Mouse (Mus musculus): ENCODE measurements around the gene Apoc2. TPM values are rescaled to one million over a fixed set of nuclear protein-coding genes. Genes with fewer than 3 reads are reported as not detected.

Apoc2 gene
- polyA plus RNA-seq, 1 experiment from 2014 or later = not detected

DNA sequence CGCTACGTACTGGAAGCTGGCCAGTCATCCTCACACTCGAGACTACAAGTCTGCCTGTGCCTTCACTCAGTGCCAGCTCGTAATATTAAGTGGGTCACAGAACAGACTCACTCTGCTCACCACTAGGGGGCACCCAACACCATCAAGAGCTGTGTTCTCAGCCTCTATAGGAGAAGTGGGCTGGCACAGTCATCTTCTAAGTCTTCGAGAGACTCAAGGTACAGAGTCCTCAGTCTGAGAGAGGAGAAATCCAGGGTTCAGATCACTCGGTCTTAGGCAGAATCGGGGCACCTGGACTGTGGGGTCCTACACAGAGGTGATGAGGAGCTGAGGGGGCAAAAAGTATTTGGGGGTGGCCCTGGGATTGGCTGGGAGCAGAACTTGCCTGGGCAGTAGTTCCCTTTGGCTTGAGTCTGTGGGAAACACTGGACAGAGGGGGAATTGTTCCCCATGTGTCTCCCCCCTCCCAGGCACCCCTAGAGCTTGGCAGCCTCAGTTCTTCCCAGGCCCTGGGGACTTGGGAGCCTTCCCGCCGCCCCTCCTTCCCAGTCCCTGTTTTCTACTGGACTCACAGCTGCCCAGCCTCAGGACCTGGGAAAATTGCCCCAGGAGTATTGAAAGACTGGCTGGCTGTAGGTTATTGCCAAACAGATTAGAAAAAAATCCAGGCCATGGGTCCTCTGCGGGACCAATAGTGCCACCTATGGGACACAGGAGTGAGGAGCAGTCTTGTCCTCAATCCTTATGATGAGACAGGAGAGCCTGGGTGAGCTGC is 8.6 kb downstream of the Apoc2 start:
- Histone ChIP-seq H3K4me3 (replicated peaks) (no peak overlapping the region), H3K4me2 (0 out of 2 replicates have a peak overlapping the region, but pooled peaks have one; percentile 6), H3K27ac (no peak overlapping the region), H3K9me3 (no peaks in the 10 kb centered on the region), H3K27me3 (0 out of 2 replicates have a peak, but pooled peaks cover 5% of the 10 kb centered on the region), H3K4me1 (peaks cover 11% of the 10 kb centered on the region), H3K36me3 (replicated peaks) (no peaks in the 10 kb centered on the region), H3K9ac (no peak overlapping the region)
- 11% methylated on average over 10 of the region's 10 CpGs for WGBS
- peak; percentile 65; the same call in 1 of the 2 replicates for ATAC-seq (ENCODE audit: low FRiP score)

DNA sequence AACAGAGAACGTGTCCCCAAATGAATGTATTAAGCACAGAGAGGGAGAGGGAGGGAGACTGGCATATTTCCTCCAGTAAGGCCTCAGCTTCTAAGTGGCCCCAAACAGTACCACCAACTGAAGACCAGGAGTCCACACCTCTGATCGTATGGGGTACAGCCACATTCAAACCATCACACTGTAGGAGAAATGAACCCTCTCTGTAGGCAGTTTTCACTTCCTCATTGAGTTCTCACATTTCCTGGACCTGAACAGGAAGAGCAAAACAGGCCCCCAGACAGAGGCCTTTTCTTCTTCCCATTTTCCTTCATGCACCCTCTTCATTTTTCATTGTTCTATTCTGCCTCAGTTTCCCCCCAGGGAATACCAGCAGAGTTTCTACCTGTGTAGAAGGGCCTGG is 10.3 kb downstream of the Apoc2 start:
- H3K36me3 ChIP-seq (replicated peaks) = peaks cover 4% of the 10 kb centered on the region; the same call in 1 of the 2 replicates
- 86% methylated on average over 2 of the region's 2 CpGs for whole genome bisulfite sequencing
- H3K4me3 ChIP-seq (replicated peaks) = no peak overlapping the region
- ATAC-seq (ENCODE audit: low FRiP score) = no peak
- no peaks in the 10 kb centered on the region for H3K9me3 ChIP-seq
- H3K4me2 ChIP-seq = no peak overlapping the region
- H3K27me3 ChIP-seq = 0 out of 2 replicates have a peak, but pooled peaks cover 5% of the 10 kb centered on the region
- H3K4me1 ChIP-seq = peaks cover 27% of the 10 kb centered on the region
- H3K27ac ChIP-seq = no peak overlapping the region
- no peak overlapping the region for H3K9ac ChIP-seq

DNA sequence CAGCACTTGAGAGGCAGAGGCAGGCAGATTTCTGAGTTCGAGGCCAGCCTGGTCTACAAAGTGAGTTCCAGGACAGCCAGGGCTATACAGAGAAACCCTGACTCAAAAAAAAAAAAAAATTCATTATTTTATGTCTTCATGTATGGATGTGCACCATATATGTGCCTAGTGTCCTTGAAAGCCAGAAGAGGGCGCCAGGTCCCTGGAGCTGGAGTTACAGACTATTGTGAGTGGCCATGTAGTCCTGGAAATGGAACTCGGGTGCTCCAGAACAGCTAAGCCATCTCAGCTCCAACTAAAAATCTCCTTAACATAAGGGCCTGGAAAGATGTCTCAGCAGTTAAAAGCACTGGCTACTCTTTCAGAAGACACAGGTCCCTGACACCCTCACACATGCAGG is 11.0 kb downstream of the Apoc2 start:
- ATAC-seq (ENCODE audit: low FRiP score) = no peak
- Histone ChIP-seq H3K27me3 (0 out of 2 replicates have a peak, but pooled peaks cover 5% of the 10 kb centered on the region), H3K9me3 (no peaks in the 10 kb centered on the region), H3K36me3 (replicated peaks) (peaks cover 11% of the 10 kb centered on the region), H3K4me1 (peaks cover 29% of the 10 kb centered on the region), H3K9ac (no peak overlapping the region), H3K27ac (no peak overlapping the region), H3K4me2 (no peak overlapping the region), H3K4me3 (replicated peaks) (no peak overlapping the region)
- 66% methylated on average over 3 of the region's 3 CpGs for WGBS

DNA sequence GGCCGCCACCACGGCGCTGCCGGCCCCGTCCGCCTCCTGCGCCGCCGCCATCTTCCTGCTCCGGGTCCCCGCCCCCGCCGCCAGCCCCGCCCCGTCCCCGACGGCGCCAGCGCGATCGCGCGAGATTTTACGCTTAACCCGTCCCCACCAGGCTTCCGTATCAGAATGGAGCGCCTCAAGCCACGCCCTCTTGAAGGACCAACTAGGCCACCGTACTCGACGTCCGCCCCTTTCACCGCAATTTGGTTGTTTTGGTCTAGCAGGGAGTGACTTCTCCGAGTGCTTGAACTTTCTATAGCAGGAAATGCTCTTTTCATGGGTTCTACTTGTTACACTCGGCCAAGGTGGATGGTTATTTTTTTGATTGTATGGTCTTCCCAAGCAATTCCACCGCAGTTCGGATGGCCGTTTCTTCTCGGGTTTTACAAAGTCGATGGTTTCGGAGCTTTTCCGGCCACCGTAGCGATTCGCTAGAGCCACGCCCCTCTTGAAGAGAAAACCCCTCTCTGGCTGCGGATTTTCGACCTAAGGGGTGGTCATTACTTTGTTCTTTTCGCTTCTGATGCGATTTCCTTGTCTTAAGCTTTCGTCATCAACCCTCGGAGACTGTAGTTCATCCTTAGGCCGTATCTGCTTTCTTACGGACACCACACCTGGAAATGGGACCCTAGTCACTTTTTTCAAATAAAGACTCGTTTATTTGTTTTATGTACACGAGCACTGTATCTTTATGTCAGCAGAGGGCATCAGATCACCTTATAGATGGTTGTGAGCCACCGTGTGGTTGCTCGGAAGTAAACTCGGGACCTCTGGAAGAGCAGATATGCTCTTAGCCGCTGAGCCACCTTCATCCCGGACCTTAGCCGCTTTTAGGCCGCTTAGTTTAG is 12.5 kb downstream of the Apoc2 start, which contains the start of gene Clptm1:
Gene Clptm1 (minus strand): TSS at position 79 of the 887 bp plus-strand sequence.
- Histone ChIP-seq H3K9me3 (no peaks in the 10 kb centered on the region), H3K27ac (peak within 1 kb of the TSS; percentile 93), H3K27me3 (0 out of 2 replicates have a peak, but pooled peaks cover 5% of the 10 kb centered on the region), H3K36me3 (replicated peaks) (peaks cover 20% of the 10 kb centered on the region), H3K4me2 (peak within 1 kb of the TSS; percentile 86), H3K4me1 (peaks cover 29% of the 10 kb centered on the region), H3K4me3 (replicated peaks) (peak within 1 kb of the TSS; percentile 100), H3K9ac (peak within 1 kb of the TSS; percentile 99)
- ATAC-seq (ENCODE audit: low FRiP score) = peak; percentile 91
- WGBS = under 1% methylated on average over 62 of the region's 63 CpGs

DNA sequence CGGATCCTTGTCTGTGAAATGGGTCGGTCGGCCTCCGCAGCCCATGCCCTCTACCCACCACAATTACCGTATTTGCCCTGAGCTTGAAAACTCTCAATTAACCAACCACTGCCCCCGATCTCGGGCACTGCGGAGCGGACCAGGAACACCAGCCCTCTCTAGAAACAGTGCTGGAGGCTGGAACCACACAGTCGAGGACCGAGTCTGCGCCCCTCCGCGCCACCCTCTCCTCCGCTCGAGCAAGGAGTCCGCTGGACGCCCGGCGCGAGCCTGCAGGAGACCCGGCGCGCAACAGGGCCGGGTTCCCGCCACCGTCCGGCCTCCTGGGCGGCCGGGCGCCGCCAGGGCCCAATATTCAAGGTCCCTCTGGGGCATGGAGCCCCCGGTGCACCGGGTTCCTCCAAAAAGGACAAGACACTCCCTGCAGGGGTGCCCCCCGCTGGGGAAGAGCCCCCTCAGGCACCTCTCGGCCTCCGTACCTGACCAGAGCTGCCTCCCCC is 13.2 kb downstream of the Apoc2 start:
- H3K36me3 ChIP-seq (replicated peaks) = peaks cover 25% of the 10 kb centered on the region
- H3K4me3 ChIP-seq (replicated peaks) = peak overlapping the region; percentile 100
- peak; percentile 68 for ATAC-seq (ENCODE audit: low FRiP score)
- H3K4me2 ChIP-seq = peak overlapping the region; percentile 86
- WGBS = under 1% methylated on average over 37 of the region's 37 CpGs
- H3K9ac ChIP-seq = peak overlapping the region; percentile 99
- peak overlapping the region; percentile 93 for H3K27ac ChIP-seq
- H3K4me1 ChIP-seq = peaks cover 29% of the 10 kb centered on the region
- H3K27me3 ChIP-seq = 0 out of 2 replicates have a peak, but pooled peaks cover 5% of the 10 kb centered on the region
- no peaks in the 10 kb centered on the region for H3K9me3 ChIP-seq

DNA sequence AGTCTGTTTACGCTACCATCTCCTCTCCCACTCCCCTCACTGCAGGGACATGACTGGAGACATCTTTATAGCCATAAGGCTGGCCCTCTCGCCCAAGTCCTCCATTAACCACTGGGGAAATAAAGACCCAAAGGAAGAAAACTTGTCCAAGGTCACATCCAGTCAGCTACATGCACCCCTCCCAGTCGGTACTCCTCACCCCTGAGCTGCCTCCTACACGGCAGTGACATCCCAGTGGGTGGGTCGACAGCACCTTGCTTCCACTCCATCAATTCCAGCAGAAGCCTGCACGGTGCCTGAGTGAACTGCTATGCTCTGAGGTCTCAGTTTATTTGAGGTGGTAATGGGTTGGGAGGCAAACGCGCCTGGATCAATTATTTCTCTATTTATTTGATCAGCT is 13.8 kb downstream of the Apoc2 start:
- peak overlapping the region; percentile 99 for H3K9ac ChIP-seq
- 22% methylated on average over 8 of the region's 8 CpGs for WGBS
- 0 out of 2 replicates have a peak, but pooled peaks cover 5% of the 10 kb centered on the region for H3K27me3 ChIP-seq
- peaks cover 28% of the 10 kb centered on the region for H3K36me3 ChIP-seq (replicated peaks)
- peak overlapping the region; percentile 100 for H3K4me3 ChIP-seq (replicated peaks)
- peak overlapping the region; percentile 86 for H3K4me2 ChIP-seq
- H3K27ac ChIP-seq = no peak overlapping the region
- no peak for ATAC-seq (ENCODE audit: low FRiP score)
- no peaks in the 10 kb centered on the region for H3K9me3 ChIP-seq
- peaks cover 26% of the 10 kb centered on the region for H3K4me1 ChIP-seq

DNA sequence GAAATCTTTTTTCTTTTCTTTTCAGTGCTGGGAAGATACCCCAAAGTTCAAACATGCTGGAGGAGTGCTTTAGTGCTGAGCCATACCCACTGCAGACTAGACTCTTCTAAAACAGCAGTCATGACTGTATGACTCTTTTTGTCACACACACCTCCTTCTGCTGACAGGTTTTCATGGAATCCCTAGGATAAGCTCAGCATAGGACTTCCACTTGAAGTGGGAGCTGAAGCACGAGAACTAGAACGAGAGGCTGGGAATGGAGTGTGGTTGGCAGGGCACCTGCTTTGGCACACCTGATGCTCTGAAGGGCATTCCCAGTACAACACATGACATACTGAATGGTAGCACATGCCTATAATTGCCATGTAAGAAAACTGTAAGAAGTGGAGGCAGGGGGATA is 25.1 kb downstream of the Apoc2 start:
- no peak overlapping the region for H3K9ac ChIP-seq
- 92% methylated on average over 2 of the region's 2 CpGs for WGBS
- no peak for ATAC-seq (ENCODE audit: low FRiP score)
- H3K27me3 ChIP-seq = no peaks in the 10 kb centered on the region
- H3K9me3 ChIP-seq = no peaks in the 10 kb centered on the region
- no peak overlapping the region for H3K4me3 ChIP-seq (replicated peaks)
- no peaks in the 10 kb centered on the region for H3K4me1 ChIP-seq
- H3K36me3 ChIP-seq (replicated peaks) = peaks cover 76% of the 10 kb centered on the region
- H3K4me2 ChIP-seq = no peak overlapping the region
- no peak overlapping the region for H3K27ac ChIP-seq

DNA sequence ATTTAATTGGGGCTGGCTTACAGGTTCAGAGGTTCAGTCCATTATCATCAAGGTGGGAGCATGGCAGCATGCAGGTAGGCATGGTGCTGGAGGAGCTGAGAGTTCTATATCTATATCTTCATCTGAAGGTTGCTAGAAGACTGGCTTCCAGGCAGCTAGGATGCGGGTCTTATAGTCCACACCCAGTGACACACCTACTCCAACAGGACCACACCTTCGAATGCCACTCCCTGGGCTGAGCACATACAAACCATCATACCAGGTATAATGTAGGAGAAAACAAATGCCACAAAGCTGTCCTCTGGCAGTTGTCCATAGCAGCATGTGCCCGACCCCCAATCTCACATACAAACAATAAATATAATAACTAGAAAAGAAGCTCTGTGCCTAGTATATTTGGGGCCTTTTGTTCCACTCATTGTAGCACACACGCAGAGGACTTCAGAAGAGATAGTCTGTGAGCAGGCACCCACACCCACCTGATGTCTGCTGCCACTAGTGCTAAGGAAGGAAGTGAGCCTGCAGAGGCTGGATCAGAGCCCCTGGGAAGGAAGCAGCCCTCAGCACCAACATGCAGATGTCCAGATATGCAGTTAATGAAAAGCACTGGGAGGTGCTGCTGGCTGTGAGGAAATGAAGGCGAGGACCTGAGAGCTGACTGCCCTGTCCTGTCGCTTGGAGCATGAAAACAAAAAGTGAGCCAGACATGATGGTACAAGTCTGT is 26.5 kb downstream of the Apoc2 start:
- Histone ChIP-seq H3K4me3 (replicated peaks) (no peak overlapping the region), H3K36me3 (replicated peaks) (peaks cover 86% of the 10 kb centered on the region)

DNA sequence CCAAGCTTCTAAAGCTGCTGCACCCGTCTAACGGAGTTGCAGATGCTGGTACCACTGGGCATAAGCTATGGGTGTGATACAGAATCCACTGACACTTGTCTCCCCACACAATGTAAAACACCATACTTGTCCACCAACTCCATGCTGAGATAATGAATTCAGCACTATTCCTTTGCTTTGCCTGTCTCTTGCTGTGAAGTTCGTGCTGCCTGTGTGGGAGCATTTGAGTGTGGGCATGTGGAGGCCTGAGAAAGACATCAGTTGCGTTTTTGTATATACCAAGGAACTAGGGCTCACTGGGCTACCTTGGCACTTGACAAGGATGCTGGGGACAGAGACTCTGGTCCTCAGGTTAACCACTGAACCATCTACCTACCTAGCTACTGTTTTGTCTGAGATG is 36.5 kb downstream of the Apoc2 start:
- peaks cover 98% of the 10 kb centered on the region for H3K36me3 ChIP-seq (replicated peaks)
- H3K4me2 ChIP-seq = no peak overlapping the region
- no peak for ATAC-seq (ENCODE audit: low FRiP score)
- H3K4me1 ChIP-seq = no peaks in the 10 kb centered on the region
- H3K9me3 ChIP-seq = no peaks in the 10 kb centered on the region
- no peak overlapping the region for H3K4me3 ChIP-seq (replicated peaks)
- H3K27ac ChIP-seq = no peak overlapping the region
- no peak overlapping the region for H3K9ac ChIP-seq
- no peaks in the 10 kb centered on the region for H3K27me3 ChIP-seq
- WGBS = 93% methylated on average over 4 of the region's 4 CpGs

More for the DNA sequence above, 26.5 kb downstream of the Apoc2 start:
- H3K4me2 ChIP-seq = no peak overlapping the region
- no peak for ATAC-seq (ENCODE audit: low FRiP score)
- H3K27ac ChIP-seq = no peak overlapping the region
- H3K4me1 ChIP-seq = no peaks in the 10 kb centered on the region
- 93% methylated on average over 6 of the region's 6 CpGs for WGBS
- H3K9ac ChIP-seq = no peak overlapping the region
- no peaks in the 10 kb centered on the region for H3K9me3 ChIP-seq
- H3K27me3 ChIP-seq = no peaks in the 10 kb centered on the region

DNA sequence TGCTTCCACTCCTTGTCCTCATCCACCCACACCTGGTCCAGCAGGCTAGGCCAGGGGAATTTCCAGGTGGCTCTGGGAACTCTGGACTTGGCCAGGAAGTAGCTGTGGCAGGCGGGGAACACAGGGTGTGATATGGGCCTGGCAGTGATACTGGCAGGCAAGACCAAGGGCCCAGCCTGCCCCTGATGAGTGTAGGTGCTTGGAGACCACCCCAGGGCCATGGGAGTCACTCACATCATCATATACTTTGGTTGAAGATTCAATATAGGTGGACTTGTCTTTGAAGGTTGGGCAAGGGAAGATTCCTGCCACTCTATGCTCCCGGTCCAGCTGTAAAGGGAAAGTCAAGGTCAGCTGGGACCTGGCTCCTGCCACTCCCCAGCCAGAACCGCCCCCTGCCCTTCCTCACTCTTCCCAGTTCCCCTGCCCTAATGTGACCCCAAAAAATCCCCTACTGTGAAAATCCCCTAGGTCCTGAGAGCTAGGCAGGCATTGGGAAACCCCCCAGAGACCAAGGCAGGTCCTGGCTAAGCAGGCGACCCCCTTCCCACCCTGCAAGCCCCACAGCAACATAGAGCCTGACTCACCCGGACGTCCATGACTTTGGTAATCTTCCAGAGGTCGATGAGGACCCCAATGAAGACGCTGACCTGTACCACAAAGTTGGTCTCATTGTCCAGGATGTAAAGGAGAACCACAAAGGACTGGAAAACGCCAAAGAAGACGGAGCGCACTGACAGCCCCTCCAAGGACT is 42.5 kb downstream of the Apoc2 start:
- no peaks in the 10 kb centered on the region for H3K4me1 ChIP-seq
- H3K36me3 ChIP-seq (replicated peaks) = peaks cover 85% of the 10 kb centered on the region
- no peak overlapping the region for H3K4me3 ChIP-seq (replicated peaks)
- H3K9ac ChIP-seq = no peak overlapping the region
- no peak overlapping the region for H3K27ac ChIP-seq
- H3K27me3 ChIP-seq = no peaks in the 10 kb centered on the region
- no peaks in the 10 kb centered on the region for H3K9me3 ChIP-seq
- no peak for ATAC-seq (ENCODE audit: low FRiP score)
- 88% methylated on average over 11 of the region's 11 CpGs for WGBS
- H3K4me2 ChIP-seq = no peak overlapping the region

DNA sequence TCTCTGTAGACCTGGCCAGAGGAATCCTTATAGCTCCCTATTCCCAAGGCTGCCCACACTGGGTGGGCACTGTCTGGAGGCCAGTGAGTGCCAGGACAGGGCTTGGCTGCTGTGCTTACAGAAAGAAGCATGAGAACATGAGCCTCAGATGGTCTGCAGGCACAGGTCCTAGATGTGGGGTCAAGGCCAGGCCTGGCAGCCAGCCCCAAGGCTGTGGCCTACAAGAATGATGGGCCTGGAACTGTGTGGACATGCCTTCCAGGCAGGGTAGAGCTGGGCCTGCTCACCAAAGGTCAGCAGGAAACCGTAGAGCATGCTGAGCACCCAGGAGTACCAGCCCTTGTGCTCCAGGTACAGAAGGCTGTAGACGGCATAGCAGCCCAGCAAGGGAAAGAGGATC is 43.1 kb downstream of the Apoc2 start:
- no peaks in the 10 kb centered on the region for H3K9me3 ChIP-seq
- WGBS = 92% methylated on average over 2 of the region's 2 CpGs
- H3K36me3 ChIP-seq (replicated peaks) = peaks cover 78% of the 10 kb centered on the region
- no peaks in the 10 kb centered on the region for H3K27me3 ChIP-seq
- no peak overlapping the region for H3K9ac ChIP-seq
- H3K4me1 ChIP-seq = peaks cover 3% of the 10 kb centered on the region; the same call in 1 of the 2 replicates
- no peak for ATAC-seq (ENCODE audit: low FRiP score)
- H3K27ac ChIP-seq = no peak overlapping the region
- no peak overlapping the region for H3K4me3 ChIP-seq (replicated peaks)
- H3K4me2 ChIP-seq = no peak overlapping the region

All from forebrain, embryonic 12.5 days (tissue).